Mouse (Mus musculus): ENCODE results near the gene Rrbp1.
A peak's percentile ranks its signal among the peaks of the same experiment; 100 is the strongest.

Gene Rrbp1

DNA sequence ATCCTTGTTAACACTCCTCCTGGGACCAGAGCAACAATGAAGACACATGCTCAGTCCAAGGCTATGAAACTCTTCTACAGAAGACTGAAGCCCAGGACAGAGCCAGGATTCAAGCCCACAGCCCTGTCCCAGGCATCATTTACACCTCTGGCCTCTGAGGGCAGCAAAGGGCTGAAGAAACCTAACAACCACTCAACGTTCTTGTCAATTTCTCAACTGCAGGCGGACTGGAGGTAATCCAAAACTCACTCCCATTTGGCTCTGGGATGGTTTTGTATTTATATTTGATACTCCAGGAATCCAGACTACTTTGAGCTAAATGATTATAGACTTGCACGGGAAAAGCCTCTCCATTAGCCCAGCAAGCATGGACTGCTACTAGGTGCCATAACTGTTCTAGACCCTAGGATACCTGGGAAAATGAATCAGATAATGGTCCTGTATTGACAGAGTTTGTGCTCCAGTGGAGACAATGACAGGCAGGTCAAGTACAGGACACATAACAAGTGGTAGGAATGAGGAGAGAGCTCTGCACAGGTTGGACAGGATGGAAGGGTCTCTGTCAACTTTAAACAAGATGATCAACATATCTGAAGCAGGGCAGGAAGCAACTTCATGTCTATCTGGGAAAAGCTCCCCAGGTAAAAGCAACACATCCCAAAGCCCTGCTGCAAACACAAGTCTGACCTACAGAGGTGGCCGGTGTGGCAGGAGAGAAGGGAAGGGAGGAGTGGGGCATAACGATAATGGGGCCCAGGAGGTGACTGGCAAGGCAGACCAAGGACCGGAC is 5.7 kb downstream of the Rrbp1 start:
- DNase-seq: no peak

DNA sequence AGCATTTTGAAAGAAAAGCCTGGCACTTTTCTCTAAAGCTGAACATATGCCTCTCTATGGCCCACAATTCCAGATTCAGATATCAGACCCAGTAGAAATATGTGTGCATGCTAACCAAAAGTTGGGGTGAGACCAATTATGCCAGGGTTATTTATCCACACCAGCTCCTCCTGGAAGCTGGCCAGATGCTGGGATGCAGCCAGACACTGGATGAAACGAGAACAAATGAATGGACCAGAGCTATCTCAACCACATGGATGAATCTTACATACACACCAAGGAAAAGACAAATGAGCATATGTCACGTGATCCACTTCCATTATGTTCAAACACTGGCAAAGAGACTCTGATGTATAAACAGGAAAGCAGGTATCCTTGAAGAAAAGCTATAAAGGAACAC is 7.5 kb downstream of the Rrbp1 start:
- peak; percentile 54 to 74 for DNase-seq

DNA sequence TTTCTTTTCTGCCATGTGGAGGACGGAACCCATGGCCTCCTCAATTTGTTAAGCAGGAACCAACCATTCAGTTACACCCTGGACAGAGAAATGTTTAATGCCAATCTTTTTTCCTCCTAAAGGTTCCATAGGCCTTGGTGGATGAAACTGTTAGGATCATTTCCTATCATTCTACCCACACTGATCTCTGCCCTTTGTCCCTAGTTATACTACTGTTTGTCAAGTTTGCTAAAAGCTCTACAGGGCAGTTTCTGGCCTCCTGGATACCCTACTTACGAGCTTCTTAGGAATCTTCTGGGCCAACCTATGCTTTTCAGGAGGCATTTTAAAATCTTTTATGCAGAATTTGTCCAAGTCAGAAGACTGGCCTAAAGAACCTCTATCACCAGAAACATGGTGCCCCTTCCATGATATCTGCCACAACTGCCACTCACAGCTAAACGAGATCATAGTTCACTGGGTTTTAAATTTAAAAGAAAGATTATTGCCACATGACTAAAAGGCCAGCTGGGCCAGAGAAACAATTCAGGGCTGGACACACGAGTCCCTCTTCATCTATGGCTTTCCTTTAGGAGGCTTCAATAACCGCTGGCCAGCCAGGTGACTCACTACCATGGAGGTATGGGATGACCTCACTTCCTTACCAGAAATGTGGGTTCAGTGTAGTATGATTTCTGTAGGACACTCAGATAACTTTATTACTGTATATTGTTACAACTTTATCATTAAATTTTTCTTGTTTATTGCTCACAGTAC is 8.7 kb downstream of the Rrbp1 start:
- no peak for DNase-seq

DNA sequence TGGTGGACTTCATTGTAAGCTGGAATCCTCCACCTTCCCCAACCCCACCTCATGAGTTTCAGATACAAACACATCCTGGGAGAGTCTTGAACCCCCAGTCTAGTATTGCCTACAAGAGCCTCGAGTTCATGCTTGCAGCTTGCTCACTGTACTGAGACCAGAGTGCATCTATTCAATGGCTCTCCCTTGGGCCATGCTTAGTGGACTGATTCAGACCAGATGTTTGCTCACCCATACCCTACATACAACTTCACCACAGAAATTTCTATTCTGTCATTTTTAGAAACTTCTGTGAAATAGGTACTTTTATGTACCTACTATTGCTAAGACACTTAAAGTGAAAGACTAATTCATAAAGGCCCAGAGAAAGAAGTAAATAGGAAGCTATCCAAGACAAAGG is 18.1 kb downstream of the Rrbp1 start:
- no peak for DNase-seq

DNA sequence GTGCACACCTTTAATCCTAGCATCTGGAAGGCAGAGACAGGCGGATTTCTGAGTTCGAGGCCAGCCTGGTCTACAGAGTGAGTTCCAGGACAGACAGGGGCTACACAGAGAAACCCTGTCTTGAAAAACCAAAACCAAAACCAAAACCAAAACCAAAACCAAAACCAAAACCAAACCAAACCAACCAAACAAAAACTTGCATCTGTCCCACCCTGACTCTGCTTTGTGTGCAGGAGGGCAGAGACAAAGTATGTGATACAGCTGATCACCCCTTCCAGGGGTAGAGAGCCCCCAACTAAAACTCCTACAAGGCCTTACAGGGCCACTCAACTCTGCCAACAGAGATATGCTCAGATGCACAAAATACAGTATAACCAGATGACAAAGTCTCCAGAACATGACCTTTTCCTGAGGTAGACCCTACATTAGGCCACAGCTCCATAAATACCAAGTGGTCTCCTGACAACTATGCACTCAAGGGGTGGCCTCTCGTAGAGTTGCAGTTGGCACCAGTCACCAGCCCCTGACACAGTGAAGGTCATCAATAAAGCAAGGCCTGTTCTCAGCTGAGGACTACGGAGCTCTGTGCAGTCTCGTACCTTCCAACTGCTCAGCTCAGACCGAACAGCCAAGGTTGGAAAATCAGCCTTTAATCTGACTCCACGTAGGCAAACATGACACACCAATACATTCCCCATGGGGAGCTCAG is 18.9 kb downstream of the Rrbp1 start:
- DNase-seq: no peak

DNA sequence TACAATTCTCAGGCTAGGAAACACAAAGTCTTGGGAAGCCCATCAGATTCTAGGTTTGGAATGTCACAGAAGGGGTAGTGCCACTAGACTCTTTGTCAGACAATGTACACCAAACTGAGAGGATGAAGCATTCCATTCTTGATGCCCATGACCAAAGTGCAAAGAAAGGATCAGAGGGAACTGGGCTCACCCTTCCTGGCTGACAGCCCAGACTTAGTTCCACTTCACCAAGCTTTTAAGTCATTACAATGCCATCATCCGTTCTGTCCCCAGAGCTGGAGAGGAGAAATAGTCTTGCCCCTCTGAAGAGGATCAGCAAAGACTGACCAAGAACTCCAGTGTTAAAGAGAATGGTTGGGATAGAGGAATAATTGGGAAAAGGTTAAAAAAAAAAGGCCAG is 20.1 kb downstream of the Rrbp1 start:
- peak; percentile 31 to 55 for DNase-seq

DNA sequence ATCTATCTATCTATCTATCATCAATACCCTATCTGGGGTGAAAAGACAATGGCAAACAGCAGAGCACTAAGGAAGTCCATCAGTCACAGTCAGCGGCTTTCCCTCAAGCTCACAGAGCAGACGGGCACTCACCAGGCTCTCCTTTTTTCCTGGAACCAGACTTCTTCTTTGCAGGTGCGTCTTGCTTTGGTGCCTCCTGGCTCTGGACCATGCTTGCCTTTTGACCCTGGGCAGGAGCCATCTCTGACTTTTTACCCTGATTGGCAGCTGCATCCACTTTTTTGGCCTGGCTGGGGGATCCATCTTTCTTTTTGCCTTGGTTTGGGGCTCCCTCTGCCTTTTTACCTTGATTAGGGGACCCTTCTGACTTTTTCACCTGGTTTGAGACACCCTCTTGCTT is 23.0 kb downstream of the Rrbp1 start:
- DNase-seq: peak; percentile 37 to 58

DNA sequence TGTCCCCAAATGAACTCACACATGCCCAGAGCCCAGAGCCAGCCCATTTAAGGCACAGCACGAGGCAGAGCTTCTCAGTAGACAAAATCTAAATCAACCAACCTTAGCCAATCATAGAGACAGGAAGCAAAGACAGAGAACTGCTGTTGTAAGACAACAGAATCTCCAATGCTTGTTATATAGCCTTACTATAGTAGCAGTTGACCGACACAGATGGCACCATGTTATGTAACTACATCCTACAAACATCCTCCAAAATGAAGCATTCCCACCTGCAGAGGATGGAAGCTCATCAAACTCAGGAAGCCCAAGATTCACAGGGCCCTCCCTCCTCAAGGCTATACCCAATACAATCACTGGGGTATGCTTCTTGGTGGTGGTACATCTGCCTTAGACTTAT is 23.6 kb downstream of the Rrbp1 start:
- DNase-seq: peak in 1 of 2 experiments; percentile 48

DNA sequence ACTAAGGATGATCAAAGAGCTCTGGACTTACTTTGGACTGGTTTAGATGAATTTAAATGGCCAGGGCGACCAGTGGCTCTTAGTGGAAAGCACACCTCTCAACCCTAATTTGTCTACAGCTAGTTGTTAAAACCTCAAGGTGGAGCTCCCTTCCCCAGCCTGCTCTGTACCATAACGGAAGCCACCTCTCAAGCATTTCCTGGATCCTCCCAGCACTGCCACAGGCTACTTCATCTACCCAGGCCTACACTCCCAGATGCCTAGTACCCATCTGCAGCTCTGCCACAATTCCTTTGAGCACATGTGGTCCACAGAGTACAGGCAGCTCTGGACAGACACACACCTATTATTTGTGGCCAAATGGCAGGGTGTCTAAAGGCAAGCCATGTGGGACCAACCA is 27.6 kb downstream of the Rrbp1 start:
- no peak for DNase-seq

DNA sequence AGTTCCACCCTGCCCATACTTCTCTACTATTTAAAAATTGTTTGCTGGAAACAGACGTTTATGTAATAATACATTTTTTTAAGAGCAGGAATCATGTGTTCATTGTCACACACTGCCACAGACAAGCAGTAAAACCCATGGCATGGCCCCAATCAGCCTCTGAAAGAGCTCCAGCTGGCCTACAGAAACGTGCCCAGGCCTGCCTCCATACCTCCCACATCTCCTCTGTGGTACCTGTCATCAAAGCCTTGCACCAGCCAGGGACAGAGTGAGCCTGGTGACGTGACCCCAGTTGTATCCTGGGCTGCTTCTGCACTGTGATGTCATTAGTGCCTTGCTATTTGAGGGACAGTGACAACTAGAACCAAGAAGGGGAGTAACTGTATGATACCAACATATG is 28.2 kb downstream of the Rrbp1 start:
- peak; percentile 57 to 68 for DNase-seq

DNA sequence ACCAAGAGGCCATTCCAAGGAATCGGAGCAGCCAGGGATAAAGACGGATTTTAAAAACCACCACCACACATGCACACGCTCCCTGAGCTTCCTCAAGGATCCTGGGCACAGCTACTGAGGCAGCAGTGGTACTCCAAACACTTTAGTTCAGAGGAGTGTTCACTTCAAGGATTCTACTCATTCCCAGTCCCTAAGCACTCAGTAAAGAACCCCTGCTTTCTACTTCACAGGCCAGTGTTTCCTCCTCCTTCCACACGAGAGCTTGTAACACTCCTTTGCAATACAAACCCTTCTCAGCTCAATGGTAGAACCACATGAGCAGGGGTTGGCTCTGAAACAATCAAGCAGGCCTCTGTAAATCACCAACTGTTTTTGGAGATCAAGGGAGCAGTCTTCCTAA is 28.9 kb downstream of the Rrbp1 start:
- no peak for DNase-seq

DNA sequence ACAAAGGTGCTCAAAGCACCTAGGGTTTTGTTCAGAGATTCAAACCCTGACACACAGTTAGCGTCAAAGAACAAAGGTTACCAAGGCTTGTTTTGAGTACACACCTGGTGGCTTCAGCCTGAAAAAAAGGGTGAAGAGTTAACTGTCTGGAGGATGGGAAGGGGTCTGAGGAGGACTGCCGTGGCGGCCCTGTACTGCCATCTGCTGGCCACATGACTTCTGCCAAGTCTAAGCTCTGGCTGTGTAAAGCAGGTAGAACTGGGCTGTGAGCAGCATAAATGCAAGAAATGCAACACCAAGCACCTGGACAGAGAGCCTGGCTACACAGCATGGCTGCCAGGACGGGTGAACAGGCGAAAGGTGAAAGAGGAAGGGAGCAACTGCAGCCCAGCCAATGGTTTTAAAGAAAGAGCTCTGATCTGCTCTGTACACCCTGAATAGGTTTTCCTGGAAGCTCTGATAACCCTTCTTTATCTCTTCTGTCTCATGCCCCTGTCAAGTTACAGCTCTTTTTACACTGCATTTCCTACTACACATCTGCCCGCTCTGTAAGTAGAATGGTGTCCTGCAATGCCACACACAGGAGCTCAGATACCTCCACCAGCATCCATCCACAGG is 30.2 kb downstream of the Rrbp1 start:
- DNase-seq: peak; percentile 92 to 94

DNA sequence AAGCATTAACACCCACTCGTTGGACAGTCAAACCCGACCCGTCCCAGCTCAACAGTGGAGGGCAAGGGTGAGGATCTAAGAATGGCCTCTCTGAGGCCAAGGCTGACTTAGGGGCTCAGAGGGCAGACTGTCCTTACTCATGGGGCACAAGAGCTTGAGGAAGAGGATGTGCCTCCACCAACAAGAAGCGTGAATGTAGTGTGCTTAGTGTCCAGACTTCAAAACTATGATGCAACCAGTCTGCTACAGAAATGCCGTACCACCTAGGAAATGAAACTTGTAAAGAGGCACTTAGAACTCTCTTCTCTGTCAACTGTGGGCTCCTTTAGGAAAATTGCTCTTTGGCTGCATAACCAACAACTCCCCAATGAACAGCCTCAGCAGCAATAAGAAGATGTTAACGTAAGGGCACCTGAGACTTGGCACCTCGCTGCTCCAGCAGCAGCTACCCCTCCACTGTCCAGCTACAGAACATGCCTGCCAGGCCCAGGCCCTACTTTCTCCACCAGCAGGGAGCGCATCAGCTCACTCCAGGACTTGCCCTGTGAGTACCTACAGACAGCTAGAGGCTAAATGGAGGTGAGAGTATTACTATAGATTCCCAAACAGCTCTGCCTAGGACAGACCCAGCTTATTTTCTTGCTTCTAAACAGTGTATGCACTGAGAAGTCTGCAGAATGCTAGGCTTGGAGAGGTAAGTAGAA is 32.5 kb downstream of the Rrbp1 start:
- DNase-seq: no peak

DNA sequence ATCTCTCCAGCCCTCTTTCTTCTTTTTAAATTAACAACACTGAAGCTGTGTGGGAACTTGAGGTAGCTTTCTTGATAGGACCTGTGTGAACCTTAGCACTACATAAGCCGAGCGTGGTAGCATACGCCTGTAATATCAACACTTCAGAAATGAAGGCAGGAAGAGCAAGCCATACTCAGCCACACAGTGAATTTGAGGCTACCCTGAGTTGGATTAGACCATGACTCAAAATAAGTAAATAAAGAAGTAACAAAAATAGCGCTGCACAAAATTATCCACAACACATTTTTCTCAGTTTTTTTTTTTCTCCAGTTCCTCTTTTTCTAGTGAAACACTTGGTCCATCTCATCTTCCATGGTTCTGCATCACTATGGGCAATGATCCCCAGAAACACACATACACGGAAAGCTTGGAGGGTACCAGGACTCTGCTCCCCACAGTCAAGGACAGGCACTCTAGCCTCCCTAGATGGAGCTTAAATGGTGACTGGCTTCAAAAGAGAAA is 35.9 kb downstream of the Rrbp1 start:
- no peak for DNase-seq

DNA sequence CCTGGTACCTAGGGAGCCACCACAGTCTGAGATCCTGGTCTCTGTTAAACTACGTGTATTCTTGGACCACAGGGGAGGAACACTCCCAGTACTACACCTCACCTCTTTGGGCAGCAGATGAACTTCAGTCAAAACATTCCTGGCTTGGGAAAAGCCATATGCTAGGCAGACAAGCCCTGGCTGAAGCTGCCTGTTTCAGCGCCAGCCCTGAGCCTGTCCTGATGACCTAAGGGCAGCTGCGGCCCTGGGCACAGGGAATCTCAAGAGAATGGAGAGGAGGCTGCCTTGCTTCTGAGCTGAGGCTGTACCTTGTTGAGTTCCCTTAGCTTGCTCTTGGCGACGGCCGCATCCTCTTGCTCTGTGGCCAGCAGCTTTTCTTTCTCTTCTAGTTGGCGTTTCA is 37.9 kb downstream of the Rrbp1 start:
- DNase-seq: peak; percentile 53 to 59

DNA sequence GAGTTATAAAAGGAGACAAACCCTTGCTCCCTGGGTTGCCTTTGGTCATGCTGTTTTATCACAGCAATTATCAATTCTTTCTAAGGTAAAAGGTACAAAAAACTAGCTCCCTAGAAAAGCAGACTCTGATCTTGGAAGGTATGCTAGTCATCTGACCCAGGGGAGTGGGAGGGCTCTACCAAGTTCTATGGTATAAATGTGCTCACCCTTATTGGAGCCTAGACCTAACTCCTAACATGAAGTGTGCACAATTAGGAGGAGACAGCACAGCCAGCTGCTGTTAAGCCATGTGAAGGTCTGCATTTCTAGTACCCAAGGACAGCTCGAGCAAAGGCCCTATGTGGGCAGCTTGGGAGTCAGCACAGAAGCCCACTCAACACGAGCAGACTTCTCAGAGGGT is 39.2 kb downstream of the Rrbp1 start:
- DNase-seq: no peak

DNA sequence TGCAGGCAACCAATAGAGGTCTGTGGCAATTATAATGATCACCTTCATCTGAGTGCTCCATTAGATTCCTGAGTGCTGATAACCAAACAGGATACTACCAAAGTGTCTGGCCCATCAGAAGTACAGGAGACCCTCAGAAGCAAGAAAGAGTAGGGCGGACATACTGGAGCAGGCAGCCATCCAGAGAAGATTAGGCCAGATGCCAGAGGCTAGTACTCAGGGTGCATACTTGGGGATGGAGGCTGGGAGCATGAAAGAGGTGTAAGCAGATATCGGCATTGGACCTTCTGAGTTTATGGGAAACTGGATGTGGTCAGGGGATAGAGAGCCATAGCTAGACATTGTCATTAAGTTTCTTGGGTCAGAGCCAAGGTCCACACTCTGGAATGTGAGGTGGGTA is 40.2 kb downstream of the Rrbp1 start:
- peak; percentile 40 to 59 for DNase-seq

DNA sequence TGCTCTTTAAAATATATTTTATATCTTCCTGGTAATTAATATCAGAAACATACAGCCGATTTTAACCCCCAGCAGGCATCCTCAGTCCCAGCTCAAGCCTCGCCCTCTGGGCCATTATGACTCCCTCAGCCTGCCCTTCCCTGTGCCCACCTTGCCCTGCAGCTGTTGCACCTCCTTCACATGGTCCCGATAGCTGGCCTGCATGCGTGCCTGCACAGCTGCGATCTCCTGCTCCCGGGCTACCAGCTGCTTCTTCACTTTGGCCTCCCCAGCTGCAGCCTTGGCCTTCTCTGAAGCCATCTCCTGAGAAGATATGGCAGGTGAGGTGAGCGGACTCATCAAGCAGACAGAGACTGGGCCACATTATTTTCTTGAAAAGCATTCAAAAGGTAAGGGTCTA is 41.8 kb downstream of the Rrbp1 start:
- DNase-seq: no peak

DNA sequence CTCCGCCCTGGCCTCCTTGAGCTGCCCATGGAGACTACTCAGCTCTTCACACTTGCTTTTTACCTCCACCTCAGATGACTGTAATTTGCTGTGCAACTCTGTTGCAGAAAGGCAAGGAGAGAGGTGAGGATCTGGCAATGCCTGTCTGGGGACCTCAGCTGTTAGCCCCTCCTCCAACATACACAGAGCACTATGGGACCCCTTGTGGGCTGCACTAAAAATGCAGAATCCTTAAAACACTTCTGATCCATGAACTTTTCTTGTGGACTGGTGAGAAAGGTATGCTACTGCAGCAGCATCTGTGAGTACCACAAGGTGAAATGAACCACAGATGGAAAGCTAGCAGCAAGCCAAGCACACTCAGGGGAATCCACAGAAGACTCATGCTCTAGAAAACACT is 47.7 kb downstream of the Rrbp1 start:
- no peak for DNase-seq

DNA sequence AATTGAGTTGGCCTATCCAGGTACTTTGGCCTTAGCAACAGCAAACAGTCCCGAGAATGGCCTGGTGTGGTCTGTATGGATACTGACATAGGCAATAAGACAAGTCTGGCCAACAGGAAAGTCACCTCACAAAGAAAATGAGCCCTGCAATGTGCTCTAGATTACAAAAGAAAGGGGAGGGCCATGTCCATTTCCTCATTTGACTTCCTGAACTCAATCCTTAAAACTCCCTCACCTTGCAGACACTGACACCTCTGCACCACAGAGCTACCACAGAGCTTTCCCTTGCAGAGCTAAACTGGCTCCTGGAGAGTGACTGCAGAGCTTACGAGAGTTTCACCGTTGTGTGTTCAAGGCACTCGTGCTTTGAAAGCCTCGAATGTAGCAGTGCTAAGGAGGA is 48.9 kb downstream of the Rrbp1 start:
- no peak for DNase-seq

DNA sequence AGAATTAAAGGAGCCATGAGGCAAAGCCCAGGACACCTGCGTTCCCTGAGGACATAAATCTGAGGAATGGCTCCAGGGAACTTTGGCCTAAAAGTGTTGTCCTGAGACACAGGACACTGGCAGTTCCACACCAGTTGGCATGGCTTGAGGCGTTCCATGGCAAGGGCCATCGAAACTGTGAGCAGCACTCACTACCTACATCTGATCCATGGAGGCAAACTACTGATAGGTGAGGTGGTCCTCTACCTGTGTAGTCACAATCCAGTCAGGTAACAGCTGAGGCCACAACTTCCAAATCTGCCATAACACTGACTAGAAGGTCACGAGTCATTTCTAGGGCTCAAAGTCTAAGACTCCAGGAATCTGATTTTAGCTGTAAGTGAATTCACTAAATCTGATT is 55.3 kb downstream of the Rrbp1 start:
- DNase-seq: no peak

DNA sequence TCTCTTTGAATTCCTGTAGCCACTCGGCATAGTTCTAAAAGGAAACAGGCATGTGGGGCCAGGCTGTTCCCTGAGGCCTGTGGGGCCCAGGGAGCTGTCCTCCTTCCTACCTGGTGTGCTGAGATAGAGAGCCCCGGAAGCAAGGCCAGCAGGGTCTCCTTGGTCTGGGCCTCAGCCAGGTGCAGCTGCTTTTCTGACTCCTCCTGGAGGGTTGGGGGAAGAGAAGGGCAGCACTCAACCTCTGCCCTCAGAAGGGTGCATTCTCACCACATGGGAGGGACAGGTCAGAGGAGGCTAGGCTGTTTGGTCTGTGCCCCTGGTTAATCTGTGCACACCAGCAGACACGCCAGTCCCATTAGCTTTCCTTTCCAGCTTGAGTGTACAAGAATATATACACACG is 56.1 kb downstream of the Rrbp1 start:
- DNase-seq: no peak

DNA sequence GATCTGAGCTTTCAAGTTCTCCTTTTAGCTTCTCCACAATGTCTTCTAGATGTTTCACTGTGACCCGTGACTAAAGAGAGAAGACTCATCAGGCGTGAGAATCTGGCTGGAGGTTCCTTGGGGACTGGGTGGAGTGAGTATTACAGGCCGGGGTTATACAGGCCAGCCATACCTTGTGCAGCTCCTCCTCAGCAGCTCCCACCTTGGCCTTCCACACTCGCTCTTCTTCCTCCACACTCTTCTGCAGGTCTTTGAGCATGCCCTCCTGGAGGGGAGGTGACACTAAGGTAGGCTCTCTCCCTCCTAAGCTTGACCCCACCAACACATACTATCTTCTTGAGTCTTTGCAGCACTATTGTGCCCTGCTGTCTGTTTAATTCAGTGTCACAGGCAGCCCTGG is 57.1 kb downstream of the Rrbp1 start:
- DNase-seq: no peak
